Mouse (Mus musculus): Measurements from ENCODE around the gene Clec12a. TPM values are rescaled to one million over a fixed set of nuclear protein-coding genes. Genes with fewer than 3 reads are reported as not detected.

Gene Clec12a
- polyA plus RNA-seq, 1 experiment from 2014 or later: 0.36 TPM

- no peaks in the 10 kb centered on the region for H3K27me3 ChIP-seq (ENCODE audit: control insufficient read depth, insufficient read depth, low read length)
- H3K9me3 ChIP-seq (ENCODE audit: control insufficient read depth, low read length): no peaks in the 10 kb centered on the region
- H3K36me3 ChIP-seq (ENCODE audit: control insufficient read depth, insufficient read depth, low read length): no peaks in the 10 kb centered on the region
- 83% methylated on average over 13 of the region's 13 CpGs for WGBS
- ATAC-seq (ENCODE audit: low FRiP score) (no peak), DNase-seq (ENCODE audit: low spot score) (no peak)
- H3K27ac ChIP-seq (ENCODE audit: low read depth, low read length): no peak overlapping the region
- H3K4me1 ChIP-seq (replicated peaks; ENCODE audit: control insufficient read depth, insufficient read depth, low read length): no peaks in the 10 kb centered on the region
- no peak overlapping the region for H3K4me2 ChIP-seq (replicated peaks; ENCODE audit: low read depth, low read length)
- no peak overlapping the region for H3K4me3 ChIP-seq (ENCODE audit: low read depth, low read length)
- H3K9ac ChIP-seq (ENCODE audit: low read depth, low read length): no peak overlapping the region
These were observed 15.8 kb upstream of the Clec12a start for GRCm38 (mm10) chr6:129326568-129327150.

GRCm38 (mm10) chr6:129331610-129332009, 10.9 kb upstream of the Clec12a start, which contains the start of gene 4922502D21Rik:
4922502D21Rik (minus strand) TSS chr6:129331796.
- no peaks in the 10 kb centered on the region for H3K4me1 ChIP-seq (replicated peaks; ENCODE audit: control insufficient read depth, insufficient read depth, low read length)
- H3K9me3 ChIP-seq (ENCODE audit: control insufficient read depth, low read length): no peaks in the 10 kb centered on the region
- ATAC-seq (ENCODE audit: low FRiP score) (no peak), DNase-seq (ENCODE audit: low spot score) (no peak)
- no peak within 1 kb of the TSS for H3K27ac ChIP-seq (ENCODE audit: low read depth, low read length)
- WGBS: 60% methylated on average over 11 of the region's 11 CpGs
- H3K9ac ChIP-seq (ENCODE audit: low read depth, low read length): no peak within 1 kb of the TSS
- no peak within 1 kb of the TSS for H3K4me2 ChIP-seq (replicated peaks; ENCODE audit: low read depth, low read length)
- no peak within 1 kb of the TSS for H3K4me3 ChIP-seq (ENCODE audit: low read depth, low read length)
- no peaks in the 10 kb centered on the region for H3K36me3 ChIP-seq (ENCODE audit: control insufficient read depth, insufficient read depth, low read length)
- H3K27me3 ChIP-seq (ENCODE audit: control insufficient read depth, insufficient read depth, low read length): no peaks in the 10 kb centered on the region

DNA sequence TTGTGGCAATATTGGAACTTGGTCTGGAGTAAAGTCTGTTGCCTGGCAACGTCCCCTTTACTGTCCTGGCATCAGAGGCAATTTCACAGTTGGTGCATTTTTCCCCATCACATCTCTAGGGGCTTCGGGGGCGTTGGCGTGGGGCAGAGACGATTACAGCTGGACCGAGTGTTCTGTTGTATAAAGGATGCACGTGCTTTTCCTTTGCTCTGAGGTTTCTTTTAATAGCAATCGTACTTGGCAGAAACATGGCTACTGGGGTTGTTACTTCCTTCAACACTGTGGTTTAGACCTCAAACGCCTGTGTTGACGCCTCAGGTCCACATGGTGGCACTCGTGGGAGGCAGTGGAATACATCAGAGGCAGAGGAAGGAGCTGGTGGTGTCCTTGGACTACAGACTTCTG, 8.8 kb upstream of the Clec12a start:
- Histone ChIP-seq H3K27ac (ENCODE audit: low read depth, low read length) (no peak overlapping the region), H3K4me3 (ENCODE audit: low read depth, low read length) (no peak overlapping the region), H3K36me3 (ENCODE audit: control insufficient read depth, insufficient read depth, low read length) (no peaks in the 10 kb centered on the region), H3K9me3 (ENCODE audit: control insufficient read depth, low read length) (no peaks in the 10 kb centered on the region), H3K27me3 (ENCODE audit: control insufficient read depth, insufficient read depth, low read length) (no peaks in the 10 kb centered on the region), H3K4me2 (replicated peaks; ENCODE audit: low read depth, low read length) (no peak overlapping the region), H3K9ac (ENCODE audit: low read depth, low read length) (no peak overlapping the region), H3K4me1 (replicated peaks; ENCODE audit: control insufficient read depth, insufficient read depth, low read length) (no peaks in the 10 kb centered on the region)
- peak; percentile 52 for DNase-seq (ENCODE audit: low spot score)
- peak; percentile 64; the same call in 1 of the 2 replicates for ATAC-seq (ENCODE audit: low FRiP score)
- WGBS: 33% methylated on average over 11 of the region's 11 CpGs

DNA sequence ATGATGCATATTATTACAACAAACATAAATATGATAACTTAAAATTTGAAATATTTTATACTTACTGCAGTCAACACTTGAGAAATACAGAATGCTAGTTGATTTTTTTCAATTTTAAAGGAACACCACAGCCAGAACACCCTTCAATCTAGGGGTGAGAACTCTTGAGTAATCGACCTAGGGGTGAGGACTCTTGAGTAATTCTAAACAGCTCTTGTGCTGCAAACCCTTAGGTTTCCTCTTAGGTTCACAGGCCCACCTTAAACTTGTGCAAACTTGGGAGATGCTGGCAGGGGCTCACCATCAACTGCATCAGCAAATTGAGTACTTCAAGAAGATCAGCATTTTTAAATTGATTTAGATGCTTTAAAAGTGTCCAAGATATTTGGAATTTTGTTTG, 4.7 kb upstream of the Clec12a start:
- Histone ChIP-seq H3K36me3 (ENCODE audit: control insufficient read depth, insufficient read depth, low read length) (no peaks in the 10 kb centered on the region), H3K27ac (ENCODE audit: low read depth, low read length) (no peak overlapping the region), H3K4me1 (replicated peaks; ENCODE audit: control insufficient read depth, insufficient read depth, low read length) (no peaks in the 10 kb centered on the region), H3K4me3 (ENCODE audit: low read depth, low read length) (no peak overlapping the region), H3K9me3 (ENCODE audit: control insufficient read depth, low read length) (no peaks in the 10 kb centered on the region), H3K9ac (ENCODE audit: low read depth, low read length) (no peak overlapping the region), H3K4me2 (replicated peaks; ENCODE audit: low read depth, low read length) (no peak overlapping the region), H3K27me3 (ENCODE audit: control insufficient read depth, insufficient read depth, low read length) (no peaks in the 10 kb centered on the region)
- ATAC-seq (ENCODE audit: low FRiP score): no peak
- WGBS: 87% methylated on average over 1 of the region's 1 CpGs
- no peak for DNase-seq (ENCODE audit: low spot score)

- H3K9me3 ChIP-seq (ENCODE audit: control insufficient read depth, low read length): no peaks in the 10 kb centered on the region
- no peaks in the 10 kb centered on the region for H3K27me3 ChIP-seq (ENCODE audit: control insufficient read depth, insufficient read depth, low read length)
- DNase-seq (ENCODE audit: low spot score) (no peak), ATAC-seq (ENCODE audit: low FRiP score) (no peak)
- no peak overlapping the region for H3K4me3 ChIP-seq (ENCODE audit: low read depth, low read length)
- H3K36me3 ChIP-seq (ENCODE audit: control insufficient read depth, insufficient read depth, low read length): no peaks in the 10 kb centered on the region
- no peak overlapping the region for H3K27ac ChIP-seq (ENCODE audit: low read depth, low read length)
- H3K4me1 ChIP-seq (replicated peaks; ENCODE audit: control insufficient read depth, insufficient read depth, low read length): no peaks in the 10 kb centered on the region
- H3K9ac ChIP-seq (ENCODE audit: low read depth, low read length): no peak overlapping the region
- no peak overlapping the region for H3K4me2 ChIP-seq (replicated peaks; ENCODE audit: low read depth, low read length)
- 84% methylated on average over 3 of the region's 3 CpGs for WGBS
These were observed 1.9 kb downstream of the Clec12a start for GRCm38 (mm10) chr6:129344408-129344807.

DNA sequence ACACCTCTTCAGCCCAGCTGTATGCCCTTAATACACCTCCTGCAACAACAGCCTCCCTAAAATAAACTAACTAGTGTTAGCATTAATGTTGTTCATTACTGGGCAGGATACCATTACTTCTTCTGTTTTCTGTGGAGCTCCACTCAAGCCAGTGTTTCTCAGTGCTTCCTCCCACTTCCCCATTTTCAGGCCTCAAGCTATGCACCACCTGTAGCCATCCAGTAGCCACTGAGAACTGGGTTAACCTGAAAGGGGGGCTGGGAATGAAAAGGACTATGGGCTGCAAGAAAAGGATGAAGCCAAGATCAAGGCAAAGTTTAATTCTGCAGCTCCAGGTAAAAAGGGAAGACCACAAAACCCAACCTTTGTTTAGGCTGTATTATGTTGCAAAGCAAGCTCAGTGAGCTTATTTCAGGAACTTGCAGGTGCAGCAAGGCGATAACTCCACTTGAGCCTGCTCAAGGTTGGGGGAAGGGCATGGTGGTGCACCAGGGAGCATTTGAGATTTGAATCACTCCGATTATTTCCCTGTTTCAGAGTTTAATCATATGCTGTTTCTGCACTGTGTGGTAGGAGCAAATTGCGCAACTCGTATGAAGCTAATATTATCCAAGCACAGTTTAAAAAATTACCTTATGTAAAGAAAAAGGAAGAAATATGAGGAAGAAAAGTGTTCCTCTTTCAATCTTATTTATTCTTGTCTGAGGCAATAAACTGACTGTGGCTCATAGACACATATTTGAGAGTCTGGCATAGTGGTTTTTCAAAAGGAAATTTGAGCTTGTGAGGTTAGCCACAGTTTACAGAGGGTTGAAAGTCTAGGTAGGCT, 7.2 kb downstream of the Clec12a start:
- no peak for DNase-seq (ENCODE audit: low spot score)
- no peak for ATAC-seq (ENCODE audit: low FRiP score)
- H3K4me1 ChIP-seq (replicated peaks; ENCODE audit: control insufficient read depth, insufficient read depth, low read length): no peaks in the 10 kb centered on the region
- no peak overlapping the region for H3K9ac ChIP-seq (ENCODE audit: low read depth, low read length)
- no peak overlapping the region for H3K27ac ChIP-seq (ENCODE audit: low read depth, low read length)
- no peak overlapping the region for H3K4me3 ChIP-seq (ENCODE audit: low read depth, low read length)
- no peak overlapping the region for H3K4me2 ChIP-seq (replicated peaks; ENCODE audit: low read depth, low read length)
- no peaks in the 10 kb centered on the region for H3K36me3 ChIP-seq (ENCODE audit: control insufficient read depth, insufficient read depth, low read length)
- H3K9me3 ChIP-seq (ENCODE audit: control insufficient read depth, low read length): no peaks in the 10 kb centered on the region
- H3K27me3 ChIP-seq (ENCODE audit: control insufficient read depth, insufficient read depth, low read length): no peaks in the 10 kb centered on the region
- 61% methylated on average over 4 of the region's 4 CpGs for WGBS

- Histone ChIP-seq H3K4me3 (ENCODE audit: low read depth, low read length) (no peak overlapping the region), H3K9me3 (ENCODE audit: control insufficient read depth, low read length) (no peaks in the 10 kb centered on the region), H3K36me3 (ENCODE audit: control insufficient read depth, insufficient read depth, low read length) (no peaks in the 10 kb centered on the region), H3K4me1 (replicated peaks; ENCODE audit: control insufficient read depth, insufficient read depth, low read length) (no peaks in the 10 kb centered on the region), H3K27me3 (ENCODE audit: control insufficient read depth, insufficient read depth, low read length) (no peaks in the 10 kb centered on the region), H3K27ac (ENCODE audit: low read depth, low read length) (no peak overlapping the region), H3K4me2 (replicated peaks; ENCODE audit: low read depth, low read length) (no peak overlapping the region), H3K9ac (ENCODE audit: low read depth, low read length) (no peak overlapping the region)
- ATAC-seq (ENCODE audit: low FRiP score) (no peak), DNase-seq (ENCODE audit: low spot score) (no peak)
- 98% methylated on average over 3 of the region's 3 CpGs for WGBS
These were observed 8.6 kb downstream of the Clec12a start for GRCm38 (mm10) chr6:129351091-129351490.

GRCm38 (mm10) chr6:129355774-129356173, 13.3 kb downstream of the Clec12a start:
- H3K4me3 ChIP-seq (ENCODE audit: low read depth, low read length): no peak overlapping the region
- no peak for ATAC-seq (ENCODE audit: low FRiP score)
- no peak for DNase-seq (ENCODE audit: low spot score)
- no peaks in the 10 kb centered on the region for H3K27me3 ChIP-seq (ENCODE audit: control insufficient read depth, insufficient read depth, low read length)
- 88% methylated on average over 2 of the region's 2 CpGs for WGBS
- H3K36me3 ChIP-seq (ENCODE audit: control insufficient read depth, insufficient read depth, low read length): no peaks in the 10 kb centered on the region
- no peaks in the 10 kb centered on the region for H3K4me1 ChIP-seq (replicated peaks; ENCODE audit: control insufficient read depth, insufficient read depth, low read length)
- H3K27ac ChIP-seq (ENCODE audit: low read depth, low read length): no peak overlapping the region
- H3K4me2 ChIP-seq (replicated peaks; ENCODE audit: low read depth, low read length): no peak overlapping the region
- no peaks in the 10 kb centered on the region for H3K9me3 ChIP-seq (ENCODE audit: control insufficient read depth, low read length)
- H3K9ac ChIP-seq (ENCODE audit: low read depth, low read length): no peak overlapping the region

DNA sequence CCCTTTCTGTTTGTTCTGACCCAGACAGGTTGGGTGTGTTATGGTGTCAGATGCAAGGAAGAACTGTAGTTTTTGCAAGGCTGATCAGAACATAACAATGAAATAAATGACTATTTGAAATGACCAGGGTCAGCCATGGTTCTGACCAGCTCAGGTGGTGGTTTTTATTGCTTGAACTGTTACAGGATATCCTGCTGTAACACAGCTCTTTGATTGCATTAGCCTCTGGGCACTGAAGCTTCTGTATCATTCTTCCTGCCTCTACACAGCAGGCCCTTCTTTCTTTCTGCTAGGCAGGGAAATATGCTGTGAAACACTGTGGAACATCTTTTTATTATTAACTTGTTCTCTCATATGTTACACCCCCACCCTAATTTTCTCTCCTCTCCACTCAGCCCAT, 13.9 kb downstream of the Clec12a start:
- no peaks in the 10 kb centered on the region for H3K27me3 ChIP-seq (ENCODE audit: control insufficient read depth, insufficient read depth, low read length)
- no peak overlapping the region for H3K9ac ChIP-seq (ENCODE audit: low read depth, low read length)
- no peaks in the 10 kb centered on the region for H3K9me3 ChIP-seq (ENCODE audit: control insufficient read depth, low read length)
- DNase-seq (ENCODE audit: low spot score) (no peak), ATAC-seq (ENCODE audit: low FRiP score) (no peak)
- H3K4me1 ChIP-seq (replicated peaks; ENCODE audit: control insufficient read depth, insufficient read depth, low read length): no peaks in the 10 kb centered on the region
- no peak overlapping the region for H3K4me2 ChIP-seq (replicated peaks; ENCODE audit: low read depth, low read length)
- H3K36me3 ChIP-seq (ENCODE audit: control insufficient read depth, insufficient read depth, low read length): no peaks in the 10 kb centered on the region
- no peak overlapping the region for H3K27ac ChIP-seq (ENCODE audit: low read depth, low read length)
- H3K4me3 ChIP-seq (ENCODE audit: low read depth, low read length): no peak overlapping the region

Data from hindbrain, embryonic 11.5 days (tissue).